Mouse (Mus musculus): ENCODE results near the gene Eps8l1. TPM values are rescaled to one million over a fixed set of nuclear protein-coding genes. Genes with fewer than 3 reads are reported as not detected.

Eps8l1 gene
- total RNA-seq, 2 experiments from 2014 or later: 0.59 to 1.5 TPM

DNA sequence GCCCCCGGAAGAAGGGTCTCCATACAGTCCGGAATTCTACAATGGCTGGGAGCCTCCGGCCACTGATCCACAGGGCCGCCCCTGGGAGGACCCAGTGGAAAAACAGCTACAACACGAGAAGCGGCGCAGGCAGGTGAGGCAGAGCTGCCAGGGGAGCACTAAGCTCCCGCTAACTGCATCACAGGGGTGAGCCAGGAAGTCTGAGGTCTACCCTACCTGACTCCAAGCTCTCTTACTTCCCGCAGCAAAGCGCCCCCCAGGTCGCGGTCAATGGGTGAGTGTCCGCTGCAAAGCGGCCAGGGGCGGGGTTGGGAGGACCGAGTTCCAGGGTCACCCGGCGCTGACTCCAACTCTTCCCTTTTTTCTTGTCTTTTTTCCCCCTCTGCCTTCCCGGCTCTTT is 13.5 kb downstream of the Eps8l1 start:
- DNase-seq: no peak
- intact Hi-C loops (cut with DNase I): no loop called here

DNA sequence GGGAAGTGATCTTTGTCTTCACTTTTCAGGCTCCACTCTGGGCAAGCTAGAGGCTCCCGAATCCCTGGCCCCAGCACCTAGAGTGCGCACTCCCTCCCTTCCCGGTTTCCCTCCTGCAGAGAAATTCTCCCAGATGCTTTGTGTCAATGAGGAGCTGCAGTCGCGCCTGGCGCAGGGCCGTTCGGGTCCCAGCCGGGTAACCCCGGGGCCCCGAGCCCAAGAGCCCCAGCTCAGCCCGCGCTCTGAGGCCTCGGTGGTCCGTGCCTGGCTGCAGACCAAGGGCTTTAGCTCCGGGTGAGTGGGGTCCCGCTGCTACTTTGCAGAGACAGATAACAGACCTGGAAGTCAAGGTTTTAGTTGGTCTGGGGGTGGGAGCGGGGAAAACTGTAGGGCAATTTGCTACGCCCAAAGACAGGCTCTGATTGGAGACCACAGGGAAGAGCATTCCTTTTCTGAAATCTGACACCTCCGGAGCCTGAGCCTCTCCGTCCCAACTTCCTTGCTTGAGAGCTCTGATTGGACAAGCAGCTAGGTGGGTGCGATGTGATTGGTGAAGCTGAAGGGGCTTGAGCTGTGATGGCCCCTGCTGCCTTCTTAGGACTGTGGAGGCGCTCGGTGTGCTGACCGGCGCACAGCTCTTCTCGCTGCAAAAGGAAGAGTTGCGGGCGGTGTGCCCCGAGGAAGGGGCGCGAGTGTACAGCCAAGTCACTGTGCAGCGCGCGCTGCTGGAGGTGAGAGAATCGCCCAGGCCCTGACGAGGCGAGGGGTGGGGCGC is 17.7 kb downstream of the Eps8l1 start:
- peak; percentile 65 to 70 for DNase-seq
- intact Hi-C loops (cut with DNase I): no loop called here

DNA sequence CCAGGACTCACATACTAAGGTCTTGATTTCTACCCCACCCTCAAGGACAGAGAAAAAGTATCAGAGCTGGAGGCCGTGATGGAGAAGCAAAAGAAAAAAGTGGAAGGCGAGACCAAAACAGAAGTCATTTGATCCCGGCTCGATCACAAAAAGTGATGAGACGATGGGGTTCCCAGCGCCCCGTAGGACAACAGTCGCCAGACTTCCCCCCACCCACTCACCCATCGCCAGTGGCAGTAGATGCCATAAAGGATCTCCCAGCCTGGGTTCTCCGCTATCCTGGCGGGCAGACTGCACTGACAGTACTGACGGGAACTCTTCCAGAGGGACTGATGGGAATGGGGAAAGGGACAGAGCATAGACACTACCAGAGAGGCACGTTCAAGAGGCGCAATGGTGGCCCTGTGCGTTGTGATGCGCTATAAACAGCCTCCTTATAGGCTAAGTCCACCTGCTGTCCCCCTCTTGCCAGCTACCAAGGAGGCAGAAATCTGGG is 18.4 kb downstream of the Eps8l1 start:
- intact Hi-C loops (cut with DNase I): no loop called here

DNA sequence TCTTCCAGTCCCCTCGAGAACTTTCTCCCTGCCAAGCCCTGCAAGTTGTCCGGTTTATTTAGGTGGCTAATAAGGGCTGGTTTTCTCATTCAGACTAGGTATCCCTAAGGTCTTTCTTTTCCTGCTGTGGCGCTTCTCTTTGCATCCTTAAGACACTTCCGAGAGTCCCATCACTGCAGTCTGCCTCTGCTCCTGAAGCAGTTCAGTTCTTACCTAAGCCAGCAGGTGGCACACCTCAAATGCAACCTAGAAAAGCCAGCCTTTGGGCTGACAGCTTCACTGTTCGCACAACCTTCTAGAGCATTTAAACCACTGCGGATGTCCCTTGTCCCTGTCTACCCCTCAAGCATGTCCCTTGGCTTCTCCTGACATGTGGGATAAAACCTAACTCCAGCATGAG is 19.2 kb downstream of the Eps8l1 start:
- intact Hi-C loops (cut with DNase I): no loop called here
- DNase-seq: no peak

More for the DNA sequence above, 18.4 kb downstream of the Eps8l1 start:
- no peak for DNase-seq

DNA sequence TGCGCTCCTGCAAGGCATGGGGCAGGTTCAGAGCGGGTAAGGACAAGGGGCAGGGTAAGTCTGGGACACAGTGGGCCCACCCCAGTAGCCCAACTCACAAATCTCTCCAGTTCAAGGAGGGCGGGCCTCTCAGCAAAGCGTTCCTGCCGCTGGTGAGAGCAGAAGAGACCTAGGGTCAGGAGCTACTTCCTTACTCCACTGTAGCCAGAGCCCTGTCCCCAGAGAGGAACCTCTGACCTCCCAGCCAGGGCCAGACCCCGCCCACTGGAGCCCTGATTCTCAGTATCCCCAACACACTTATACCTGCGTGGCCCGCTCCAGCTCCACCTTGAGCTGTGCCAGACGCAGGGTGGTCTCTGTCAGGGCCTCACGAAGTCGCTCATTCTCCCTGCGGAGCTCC is 21.8 kb downstream of the Eps8l1 start:
- intact Hi-C loops (cut with DNase I): no loop called here
- DNase-seq: no peak

DNA sequence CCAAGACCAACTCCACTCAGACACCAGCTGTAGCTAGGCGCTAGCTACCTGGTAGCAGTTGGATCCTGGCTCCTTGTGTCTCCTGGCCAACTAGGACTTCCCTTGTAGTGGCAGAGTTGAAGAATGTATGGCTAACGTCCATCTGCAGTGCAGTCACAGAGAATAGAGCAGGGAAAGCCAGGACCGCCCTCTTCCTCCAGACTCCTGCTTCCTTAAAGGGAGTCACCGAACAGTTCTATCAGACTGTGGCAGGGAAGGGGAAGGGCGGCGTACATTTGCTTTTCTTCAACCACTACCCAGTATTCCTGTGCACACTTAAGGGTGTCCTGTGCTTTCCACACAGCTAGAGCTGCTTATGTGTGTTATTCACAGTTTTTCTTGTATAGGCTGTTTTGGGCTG is 30.8 kb downstream of the Eps8l1 start:
- intact Hi-C loops (cut with DNase I): no loop called here

DNA sequence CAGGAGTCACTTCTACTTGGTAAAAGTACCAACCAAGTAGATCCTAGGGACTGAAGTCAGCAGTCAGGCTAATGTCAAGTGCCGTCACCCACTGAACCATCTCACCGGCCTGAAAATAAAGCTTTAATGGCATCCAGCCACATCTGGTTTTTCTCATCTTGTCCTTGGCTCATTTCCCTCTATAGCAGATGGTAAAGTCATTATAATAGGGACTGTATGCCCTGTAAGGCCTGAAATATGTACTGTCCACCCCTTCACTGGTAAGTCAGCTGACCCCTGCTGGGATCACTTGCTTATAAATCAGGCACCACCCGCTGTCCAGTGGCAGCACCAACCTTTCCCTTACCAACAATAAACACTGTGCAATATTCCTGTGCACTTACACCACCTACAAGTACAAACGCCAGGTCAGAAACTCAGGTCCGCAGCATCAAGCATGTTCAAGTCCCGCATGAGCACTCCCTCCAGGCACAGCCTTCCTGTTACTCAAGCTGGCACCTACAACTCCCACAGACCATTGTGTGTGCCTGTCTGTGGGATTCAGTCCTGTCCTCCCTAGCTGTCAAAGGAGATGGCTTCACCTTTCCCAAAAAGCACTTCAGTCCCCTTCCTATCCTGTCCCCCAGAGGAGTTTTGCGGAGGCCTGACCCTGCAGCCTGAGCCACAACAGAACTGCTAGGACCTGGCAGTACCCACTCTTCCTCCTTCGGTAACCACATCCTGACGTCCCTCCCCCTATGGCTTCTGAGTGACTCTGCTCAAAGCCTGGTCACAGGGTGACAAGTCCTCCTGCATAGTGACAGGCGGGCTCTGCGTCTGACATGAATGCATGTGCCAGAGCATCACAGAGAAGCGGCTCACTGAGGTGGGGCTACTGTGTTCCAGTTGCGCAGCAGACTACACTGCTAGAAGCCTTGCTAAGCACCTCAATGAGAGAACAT is 32.1 kb downstream of the Eps8l1 start:
- intact Hi-C loops (cut with DNase I): no loop called here
- DNase-seq: no peak

More for the DNA sequence above, 30.8 kb downstream of the Eps8l1 start:
- DNase-seq: no peak

DNA sequence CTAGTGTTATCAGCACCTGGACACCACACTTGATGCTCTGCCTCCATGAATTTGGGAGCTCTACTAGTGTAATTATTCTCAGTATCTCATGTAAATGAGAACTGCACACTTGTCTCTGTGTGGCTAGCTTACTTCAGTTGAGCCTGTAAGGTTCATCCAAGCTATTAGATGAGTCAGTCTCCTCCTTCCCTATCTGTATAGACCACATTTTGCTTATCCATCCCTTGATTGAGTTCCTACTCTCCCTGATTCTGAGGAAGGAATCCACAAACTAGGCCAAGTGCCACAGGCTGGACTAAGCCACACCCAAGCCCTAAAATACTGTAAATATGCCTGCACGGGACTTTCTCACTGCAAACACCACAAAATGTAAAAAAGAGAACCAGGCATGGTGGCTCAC is 33.5 kb downstream of the Eps8l1 start:
- no peak for DNase-seq
- intact Hi-C loops (cut with DNase I): no loop called here

DNA sequence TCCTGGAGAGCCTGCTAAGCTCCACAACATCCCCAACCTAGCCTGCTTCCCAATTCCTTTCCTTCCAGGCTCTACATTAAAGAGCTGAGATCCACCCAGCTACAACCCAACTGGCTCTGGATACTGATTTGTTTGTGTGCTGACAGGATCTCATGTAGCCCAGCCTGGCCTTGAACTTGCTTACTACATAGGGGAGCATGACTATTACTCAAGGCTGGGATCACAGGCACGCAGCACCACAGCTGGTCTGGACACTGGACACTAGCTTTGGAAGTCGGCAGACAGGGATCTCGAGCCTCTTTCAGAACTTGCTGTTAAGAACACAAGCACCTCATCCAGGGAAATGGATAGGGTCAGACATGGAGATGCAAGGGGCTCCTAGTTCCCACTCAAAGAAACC is 36.0 kb downstream of the Eps8l1 start:
- DNase-seq: no peak
- intact Hi-C loops (cut with DNase I): no loop called here

DNA sequence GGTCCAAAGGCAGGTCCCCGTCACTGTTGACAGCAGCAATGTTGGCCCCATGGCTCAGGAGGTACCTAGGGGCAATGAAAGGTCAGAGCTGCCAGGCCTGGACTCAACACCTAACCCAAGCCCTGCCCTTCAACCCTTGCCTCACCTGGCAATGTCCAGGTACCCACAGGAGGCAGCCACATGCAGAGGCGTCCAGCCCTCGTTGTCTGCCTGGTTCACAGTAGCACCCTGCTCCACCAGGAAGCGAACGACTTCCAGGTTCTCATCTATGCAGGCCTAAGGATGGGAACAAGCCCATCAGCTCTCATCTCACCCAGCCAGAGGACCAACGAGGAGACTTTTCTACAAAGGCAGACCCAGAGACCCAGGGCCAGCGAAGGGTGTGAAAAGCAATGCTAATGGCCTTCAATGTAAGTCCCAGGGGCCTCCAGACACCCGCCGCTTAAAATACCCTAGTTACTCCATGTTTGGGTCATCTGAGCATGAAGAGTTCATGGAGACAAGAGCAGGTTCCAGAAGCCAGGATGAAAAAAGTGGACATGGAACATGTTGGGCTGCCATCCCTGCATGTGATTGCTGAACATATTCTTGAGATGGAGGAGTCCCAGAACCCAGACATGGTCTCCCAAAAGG is 36.9 kb downstream of the Eps8l1 start:
- intact Hi-C loops (cut with DNase I): no loop called here
- no peak for DNase-seq

DNA sequence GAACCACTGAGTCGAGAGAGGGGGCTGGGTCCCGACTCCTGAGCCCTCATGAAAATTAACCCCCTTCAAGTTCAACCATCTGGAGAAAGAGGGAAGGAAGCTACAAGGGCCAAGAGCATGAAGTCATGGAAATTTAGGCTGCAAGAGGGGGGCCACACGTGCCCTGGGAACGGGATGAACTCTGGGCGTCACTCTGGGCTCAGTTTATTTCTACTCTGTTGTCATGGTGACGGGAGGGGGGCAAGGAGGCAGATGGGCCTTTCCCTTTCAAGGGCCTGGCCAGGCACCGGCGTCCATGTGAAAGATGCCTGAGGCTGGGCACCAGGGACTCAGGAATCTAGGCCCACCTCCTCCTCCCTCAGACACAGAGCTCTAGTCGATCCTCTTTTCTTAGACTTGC is 37.8 kb downstream of the Eps8l1 start:
- peak; percentile 52 to 69 for DNase-seq
- intact Hi-C loops (cut with DNase I): no loop called here

DNA sequence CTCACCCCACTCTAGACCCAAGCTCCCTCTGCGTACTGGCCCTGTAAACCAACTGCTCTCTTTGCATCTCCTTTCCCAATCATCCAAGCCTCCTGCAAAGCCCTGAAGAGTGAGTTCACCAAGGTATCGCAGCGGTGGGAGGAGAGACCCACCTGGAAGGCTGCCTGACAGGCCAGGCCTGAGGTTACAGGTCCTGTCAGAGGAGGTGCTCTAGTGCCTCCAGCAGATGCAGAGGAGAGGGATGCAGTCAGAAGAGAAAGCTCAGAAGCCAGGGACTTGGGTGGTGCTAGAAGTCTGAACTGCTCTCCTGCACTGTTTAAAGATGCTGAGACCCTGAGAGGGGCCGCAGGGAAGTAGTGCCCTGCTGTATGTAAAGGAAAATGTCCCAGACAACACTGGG is 38.6 kb downstream of the Eps8l1 start:
- intact Hi-C loops (cut with DNase I): no loop called here
- no peak for DNase-seq

DNA sequence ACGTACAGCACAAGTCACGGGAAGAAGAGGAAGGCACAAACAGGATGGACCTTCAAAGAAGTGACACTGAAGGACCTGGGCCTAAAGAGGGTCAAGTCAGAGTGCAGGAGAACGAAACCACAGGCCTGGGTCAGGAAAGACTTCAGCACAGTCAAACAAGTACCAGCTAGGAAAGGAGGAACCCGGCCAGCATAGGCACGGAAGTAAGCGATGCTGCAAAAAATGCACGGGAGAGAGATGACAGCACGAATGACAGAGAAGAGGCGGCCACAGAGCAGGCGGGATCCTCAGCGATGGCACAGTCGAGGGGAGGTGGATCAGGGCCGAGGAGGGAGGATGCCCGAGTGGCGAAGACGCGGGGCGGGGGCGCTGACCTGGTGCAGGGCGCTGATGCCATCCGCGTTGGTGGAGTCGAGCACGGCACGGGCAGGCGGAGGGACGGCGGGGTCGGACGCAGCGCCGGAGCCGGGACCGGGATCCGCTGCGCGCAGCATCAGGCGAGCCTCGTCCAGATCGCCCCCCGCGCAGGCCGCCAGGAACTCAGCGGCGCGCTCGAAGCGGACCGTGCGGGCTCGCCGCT is 40.5 kb downstream of the Eps8l1 start:
- intact Hi-C loops (cut with DNase I): loop anchor here (10.0 kb wide), 1 partner anchor 356 kb away; no protein-coding TSS in a partner anchor
- peak in 1 of 2 experiments; percentile 46 for DNase-seq

DNA sequence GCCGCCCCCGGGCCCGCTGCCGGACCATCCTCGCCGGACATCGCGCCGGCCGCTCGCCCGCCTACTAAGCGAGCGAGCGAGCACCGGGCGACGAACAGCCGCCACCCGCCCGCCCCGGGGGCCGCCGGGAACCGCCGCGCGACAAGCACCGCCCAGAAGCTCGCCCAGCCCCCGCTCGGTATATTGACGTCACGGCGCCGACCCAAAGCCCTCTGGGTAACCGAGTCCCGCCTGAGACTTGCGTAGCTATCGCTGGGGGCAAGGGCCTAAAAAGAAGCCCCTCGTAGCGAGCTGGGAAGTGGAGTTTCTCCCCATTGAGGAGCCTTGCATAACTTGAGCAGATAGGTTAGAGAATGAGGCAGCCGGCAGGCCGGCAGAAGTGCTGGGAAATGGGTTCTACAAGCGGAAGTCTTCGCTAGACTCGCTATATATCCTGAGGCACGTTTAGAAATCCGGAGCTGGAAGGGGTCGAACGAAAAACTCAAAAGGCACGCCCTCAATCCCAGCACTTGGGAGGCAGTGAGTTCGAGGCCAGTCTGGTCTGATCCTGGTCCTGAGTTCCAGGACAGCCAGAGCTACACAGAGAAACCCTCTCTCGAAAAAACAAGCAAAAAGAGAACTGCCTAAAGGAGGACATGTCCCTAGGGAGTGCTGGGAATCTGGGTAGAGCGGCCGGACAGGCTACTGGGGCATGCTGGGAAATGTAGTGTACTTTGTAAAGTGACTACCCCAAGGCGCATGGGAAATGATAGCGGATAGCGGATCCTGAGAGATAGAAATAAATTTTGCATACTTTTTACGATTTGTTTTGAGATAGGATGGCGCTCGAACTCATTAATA is 41.3 kb downstream of the Eps8l1 start, which contains the start of gene Ppp1r12c:
Gene Ppp1r12c, minus strand, starts transcription at position 123 of the 840 bp plus-strand sequence.
- DNase-seq: peak; percentile 91 to 94
- intact Hi-C loops (cut with DNase I): loop anchor here (10.0 kb wide), 1 partner anchor 357 kb away; no protein-coding TSS in a partner anchor

DNA sequence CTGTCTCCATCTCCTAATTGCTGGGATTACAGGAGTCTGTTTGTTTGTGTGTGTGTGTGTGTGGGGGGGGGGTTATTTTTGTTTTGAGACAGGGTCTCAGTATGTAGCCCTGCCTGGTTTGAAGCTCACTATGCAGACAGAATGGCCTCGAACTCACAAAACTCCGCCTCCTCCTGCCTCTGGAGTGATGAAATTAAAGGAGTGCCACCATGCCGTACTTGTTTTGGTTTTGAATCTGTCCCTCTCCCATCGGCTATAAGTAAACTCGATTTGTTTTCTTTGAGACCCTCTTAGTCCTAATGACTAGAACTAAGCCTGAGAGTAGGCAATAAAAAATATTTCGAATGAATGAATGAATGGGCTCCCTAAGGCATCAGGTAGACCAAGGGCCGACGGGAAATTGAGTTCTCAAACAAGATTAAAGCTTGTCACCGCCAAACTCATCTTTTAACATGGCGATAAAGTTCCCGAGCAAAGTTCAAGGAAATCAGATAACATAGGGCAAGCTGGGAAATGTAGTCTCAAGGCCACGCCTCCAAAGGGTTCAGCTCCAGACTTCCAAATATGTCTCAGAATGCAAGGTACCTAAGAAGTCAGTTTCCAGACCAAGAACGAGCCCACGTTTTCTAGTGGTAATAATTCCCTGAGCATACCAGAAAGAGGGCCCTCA is 42.1 kb downstream of the Eps8l1 start:
- no peak for DNase-seq
- intact Hi-C loops (cut with DNase I): loop anchor here (10.0 kb wide), 1 partner anchor 358 kb away; no protein-coding TSS in a partner anchor

DNA sequence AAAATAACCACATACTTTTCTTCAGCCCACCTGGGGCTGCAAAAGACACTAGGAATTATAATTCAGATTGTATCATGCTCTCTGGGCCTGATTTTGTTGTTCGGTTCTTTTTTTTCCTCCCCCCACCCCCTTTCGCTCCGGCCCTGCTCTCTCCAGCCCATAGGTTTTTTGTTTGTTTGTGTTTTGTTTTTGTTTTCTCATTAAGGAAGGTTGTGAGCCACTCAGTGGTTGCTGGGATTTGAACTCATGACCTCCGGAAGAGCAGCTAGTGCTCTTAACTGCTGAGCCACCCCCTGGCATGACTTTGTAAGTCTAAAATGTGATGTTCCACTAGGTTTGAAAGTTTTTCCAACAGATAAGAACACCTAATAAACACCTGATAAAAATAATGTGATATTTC is 42.6 kb downstream of the Eps8l1 start:
- intact Hi-C loops (cut with DNase I): loop anchor here (10.0 kb wide), 1 partner anchor 358 kb away; no protein-coding TSS in a partner anchor
- no peak for DNase-seq

DNA sequence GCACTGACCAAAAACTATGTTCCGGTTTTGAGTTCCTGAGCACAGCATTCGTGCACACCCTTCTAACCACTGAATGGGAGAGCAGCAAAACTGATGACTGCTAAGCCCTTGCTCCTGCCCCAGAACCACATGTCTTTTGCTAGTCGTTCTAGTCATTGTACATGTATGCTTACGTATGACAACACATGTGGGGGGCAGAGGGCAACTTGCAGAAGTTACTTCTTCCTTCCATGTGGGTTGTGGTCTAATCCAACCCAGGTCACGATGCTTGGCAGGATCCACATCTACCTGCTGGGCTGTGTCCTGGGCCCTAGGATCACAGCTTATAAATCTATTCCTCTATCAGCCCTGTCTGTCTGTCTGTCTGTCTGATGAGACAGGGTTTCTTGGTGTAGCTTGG is 43.4 kb downstream of the Eps8l1 start:
- intact Hi-C loops (cut with DNase I): loop anchor here (10.0 kb wide), 1 partner anchor 359 kb away; no protein-coding TSS in a partner anchor
- no peak for DNase-seq

DNA sequence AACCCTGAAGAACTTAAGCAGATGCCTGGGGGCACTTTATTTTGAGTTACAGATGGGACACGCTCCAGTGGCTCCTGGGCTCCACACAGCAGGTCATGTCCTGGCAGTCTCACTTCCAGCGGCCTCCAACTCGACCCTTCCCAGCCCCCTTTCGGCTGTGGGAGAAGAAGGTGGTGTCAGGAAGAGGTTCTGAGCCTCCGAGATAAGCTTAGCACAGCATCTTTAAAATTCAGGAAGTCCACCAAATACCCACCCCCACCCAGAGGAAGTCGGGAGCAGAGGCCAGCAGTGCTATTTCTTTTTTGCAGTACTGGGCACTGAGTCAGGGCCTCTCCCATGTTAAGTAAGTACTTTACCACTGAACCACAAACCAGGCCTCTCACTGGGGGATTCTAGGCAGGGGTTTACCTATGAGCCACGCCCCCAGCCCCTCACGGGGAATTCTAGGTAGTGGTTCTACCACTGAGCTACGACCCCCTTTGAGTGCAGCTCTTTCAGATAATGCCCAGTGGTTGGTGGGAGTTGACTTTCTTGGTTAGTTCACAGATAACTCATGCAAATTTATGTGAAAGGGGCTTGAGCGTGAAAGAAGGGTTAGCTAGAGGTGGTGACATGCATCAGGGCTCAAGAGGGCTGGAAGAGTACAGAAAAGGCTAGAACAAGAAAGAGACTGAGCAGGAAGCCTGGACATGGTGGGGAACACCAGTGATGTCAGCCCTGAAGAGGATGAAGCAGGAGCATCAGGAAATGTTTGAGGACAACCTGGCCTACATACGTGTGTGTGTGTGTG is 44.4 kb downstream of the Eps8l1 start:
- DNase-seq: no peak
- intact Hi-C loops (cut with DNase I): loop anchor here (10.0 kb wide), 1 partner anchor 360 kb away; no protein-coding TSS in a partner anchor

Data from gastrocnemius, postnatal 36 days (tissue).